Mouse (Mus musculus) adrenal gland, postnatal 36 days (tissue): ENCODE results near the gene Mlph. TPM values are rescaled to one million over a fixed set of nuclear protein-coding genes. Genes with fewer than 3 reads are reported as not detected.

Source experiments
- DNase-seq, 2 experiments: peaks; one replicate each; pipeline ENCODE4 v3.0.0; 2021; ENCODE audit warnings: mixed read lengths in 1 of 2
- total RNA-seq, 2 experiments: library from RNA; stranded (reverse); gene quantifications; 2 replicates each; pipeline ENCODE4 v1.2.3; 2021

Gene Mlph
- total RNA-seq, 2 experiments from 2014 or later: 2.2 to 2.3 TPM

DNA sequence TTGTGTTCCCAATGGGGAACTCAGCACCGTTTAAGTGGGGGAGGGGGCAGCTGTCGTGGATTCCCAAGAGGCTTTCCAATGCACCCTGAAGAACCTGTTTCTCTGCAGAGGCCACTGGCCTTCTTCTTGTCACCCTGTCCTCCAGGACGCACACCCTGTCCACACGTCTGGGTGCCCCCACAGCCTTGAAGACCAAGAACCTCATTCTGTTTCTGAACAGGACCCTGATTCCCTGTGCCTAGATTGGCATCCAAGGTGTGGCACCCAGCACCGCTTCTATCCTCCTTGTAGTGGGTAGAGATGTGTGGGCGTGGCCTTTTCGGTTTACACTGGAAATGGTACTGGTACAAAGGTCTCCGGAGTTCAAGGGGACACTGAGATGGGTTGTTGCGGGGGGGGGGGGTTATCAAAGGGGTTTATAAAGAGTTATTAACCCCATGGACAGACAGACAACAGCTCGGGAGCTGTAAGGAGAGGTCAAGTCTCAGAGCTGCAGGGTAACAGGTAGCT lies 55.1 kb downstream of the Mlph start:
- DNase-seq: no peak

DNA sequence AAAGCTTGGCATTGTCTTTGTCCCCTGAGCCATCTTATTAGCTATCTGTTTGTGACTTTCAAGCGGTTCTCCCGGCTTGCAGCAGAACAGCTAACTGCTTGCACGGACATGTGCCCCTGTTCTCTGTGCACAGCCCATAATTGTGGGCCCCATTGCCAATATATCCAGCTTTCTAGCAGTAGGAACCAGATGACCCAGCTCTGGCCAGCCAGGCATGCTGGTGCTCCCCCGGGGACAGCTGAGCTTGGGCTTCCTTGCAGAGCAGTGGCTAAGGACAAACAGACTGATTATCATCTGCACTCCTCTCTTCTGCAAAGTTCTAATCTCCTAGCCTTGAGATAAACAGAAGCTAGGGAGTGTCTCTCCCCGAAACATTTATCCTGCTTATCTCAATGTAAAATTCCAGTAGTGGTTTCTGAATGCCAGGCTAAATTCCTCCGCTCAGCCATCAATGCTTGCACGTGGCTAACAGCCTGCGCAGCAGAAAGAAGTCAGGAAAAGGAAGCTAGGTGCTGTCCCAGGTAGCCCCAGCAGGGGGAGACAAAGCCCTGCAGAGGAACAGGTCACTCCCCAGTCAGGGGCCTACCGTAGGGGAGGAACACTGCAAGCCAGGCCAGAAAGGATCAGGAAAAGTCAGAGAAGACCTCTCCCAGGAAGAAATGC lies 58.2 kb downstream of the Mlph start:
- peak; percentile 93 to 95 for DNase-seq

DNA sequence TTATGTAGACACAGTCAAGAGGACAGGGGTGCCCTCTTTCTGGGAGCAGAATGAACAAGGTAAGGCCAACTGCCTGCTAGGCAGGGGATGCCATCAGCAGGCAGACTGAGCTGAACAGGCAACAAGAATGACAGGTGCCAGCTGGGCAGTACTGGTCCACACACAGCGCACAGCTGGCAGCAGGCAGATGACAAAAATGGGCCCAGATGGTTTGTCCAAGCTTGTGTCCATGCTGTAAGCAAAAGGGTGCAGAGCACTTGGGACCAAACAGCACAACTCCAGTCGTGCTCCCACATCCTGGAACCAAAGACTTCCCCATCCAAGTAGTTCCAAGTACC lies 58.7 kb downstream of the Mlph start:
- DNase-seq: no peak

DNA sequence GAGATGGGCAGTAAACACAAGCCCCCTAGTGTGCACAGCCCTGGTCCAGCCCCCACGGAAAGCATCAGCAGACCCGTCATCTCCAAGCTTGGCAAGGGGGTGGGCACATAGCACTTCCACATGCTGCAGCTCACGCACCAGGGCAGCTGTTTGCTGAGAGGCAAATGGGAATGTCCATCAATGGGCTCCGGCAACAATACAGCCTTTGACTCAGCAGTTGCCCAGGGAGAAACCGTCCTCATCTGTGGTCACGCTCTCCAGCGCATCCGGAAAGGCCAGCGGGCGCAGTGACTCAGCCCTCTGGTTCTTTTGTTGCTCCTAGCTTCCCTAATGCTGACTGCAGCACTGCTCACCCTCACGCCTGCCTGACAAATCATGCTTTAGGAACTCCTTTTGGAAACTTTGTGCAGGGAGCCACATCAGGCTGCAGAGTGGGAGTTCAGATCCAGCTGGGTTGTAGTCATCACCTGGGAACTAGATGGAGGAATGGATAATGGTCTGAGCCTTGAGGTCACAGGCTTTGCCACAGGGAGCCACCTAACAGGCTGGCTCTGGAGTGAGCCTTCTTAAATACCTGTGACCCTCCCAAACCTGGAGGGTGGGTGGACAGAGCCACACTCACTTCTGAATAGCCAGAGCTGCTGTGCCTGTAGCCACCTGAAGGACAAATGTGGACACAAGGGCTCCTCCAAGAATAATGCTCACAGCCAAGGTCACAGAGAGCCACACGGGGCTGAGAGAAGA lies 60.2 kb downstream of the Mlph start:
- DNase-seq: peak; percentile 89

DNA sequence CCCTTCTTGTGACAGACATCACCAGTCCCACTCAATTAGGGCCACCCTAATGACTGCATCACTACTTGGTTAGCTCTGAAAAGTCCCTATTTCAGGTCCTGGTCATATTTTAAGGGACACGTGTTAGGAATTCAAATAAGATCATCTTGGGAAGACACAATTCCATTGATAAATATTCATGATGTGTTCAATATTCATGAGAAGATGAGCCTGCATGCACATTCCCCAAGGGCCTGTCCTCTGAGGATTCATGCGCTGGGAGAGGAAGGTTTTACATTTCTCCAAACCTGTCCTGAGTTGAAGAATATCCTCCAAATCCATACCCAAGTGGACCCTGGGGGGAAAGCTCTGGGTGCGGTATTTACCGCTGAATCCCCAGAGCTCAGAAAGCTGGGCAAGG lies 61.1 kb downstream of the Mlph start:
- no peak for DNase-seq

DNA sequence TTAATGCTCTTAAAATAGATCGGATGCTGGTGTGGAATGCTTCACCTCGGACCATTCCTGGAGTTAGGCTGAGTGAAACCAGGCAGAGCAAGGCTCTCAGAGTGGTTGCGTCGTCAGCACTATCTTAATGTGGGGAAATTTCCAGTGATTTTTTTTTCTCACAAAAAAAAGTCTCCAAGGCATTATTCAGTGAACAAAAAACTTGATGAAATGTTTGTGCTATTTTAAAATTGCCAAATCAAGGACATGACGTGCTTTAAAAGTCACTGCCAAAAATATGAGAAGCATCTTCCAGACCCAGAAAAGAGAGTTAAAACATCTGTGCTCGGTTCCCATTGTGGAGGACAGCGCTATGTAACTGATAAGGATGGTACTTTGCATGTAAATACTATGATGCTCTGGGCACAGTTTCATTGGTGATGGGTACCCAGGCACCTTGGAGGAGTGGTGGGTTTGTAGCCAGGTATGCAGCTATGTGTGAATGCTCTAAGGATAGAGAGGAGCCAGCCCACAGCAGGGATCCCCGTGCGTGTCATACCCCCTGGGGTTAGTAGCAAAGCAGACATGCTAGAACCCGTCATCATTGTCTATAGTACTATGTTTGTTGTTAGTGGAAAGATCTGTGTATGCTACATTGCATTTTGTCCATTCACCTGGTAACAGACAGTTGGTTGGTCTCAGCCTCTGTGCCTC lies 65.9 kb downstream of the Mlph start:
- DNase-seq: no peak

DNA sequence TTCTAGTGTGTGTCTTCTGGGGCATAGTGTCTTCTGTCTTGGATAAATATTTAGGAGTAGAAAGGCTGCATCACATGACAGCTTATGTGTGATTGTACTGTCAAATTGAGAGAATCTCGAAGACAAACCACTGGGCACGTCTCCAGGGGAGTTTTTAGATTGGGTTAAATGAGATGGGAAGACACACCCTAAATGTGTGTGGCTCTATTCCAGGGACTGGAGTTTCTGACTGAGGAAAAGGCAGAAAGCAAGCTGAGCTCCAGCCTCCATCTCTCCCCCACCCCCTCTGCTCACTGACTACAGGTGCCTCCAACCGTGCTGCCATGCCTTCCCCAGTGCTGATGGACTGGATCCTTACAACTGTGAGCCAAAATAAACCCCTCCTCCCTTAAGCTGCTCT lies 66.5 kb downstream of the Mlph start:
- DNase-seq: no peak

DNA sequence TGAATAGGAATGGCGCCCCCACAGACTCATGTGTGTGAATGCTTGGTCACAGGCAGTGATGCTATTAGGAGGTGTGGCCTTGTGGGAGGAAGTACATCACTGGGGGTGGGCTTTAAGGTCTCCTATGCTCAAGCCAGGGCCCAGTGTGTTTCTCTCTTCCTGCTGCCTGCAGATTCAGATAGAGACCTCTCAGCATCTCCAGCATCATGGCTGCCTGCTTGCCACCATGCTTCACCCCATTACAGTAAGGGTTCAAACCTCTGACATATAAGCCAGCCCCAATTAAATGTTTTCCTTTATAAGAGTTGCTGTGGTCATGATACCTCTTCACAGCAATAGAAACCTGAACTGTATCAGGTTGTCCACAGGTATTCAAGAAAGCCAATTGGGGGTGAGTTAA lies 81.0 kb downstream of the Mlph start:
- DNase-seq: no peak

DNA sequence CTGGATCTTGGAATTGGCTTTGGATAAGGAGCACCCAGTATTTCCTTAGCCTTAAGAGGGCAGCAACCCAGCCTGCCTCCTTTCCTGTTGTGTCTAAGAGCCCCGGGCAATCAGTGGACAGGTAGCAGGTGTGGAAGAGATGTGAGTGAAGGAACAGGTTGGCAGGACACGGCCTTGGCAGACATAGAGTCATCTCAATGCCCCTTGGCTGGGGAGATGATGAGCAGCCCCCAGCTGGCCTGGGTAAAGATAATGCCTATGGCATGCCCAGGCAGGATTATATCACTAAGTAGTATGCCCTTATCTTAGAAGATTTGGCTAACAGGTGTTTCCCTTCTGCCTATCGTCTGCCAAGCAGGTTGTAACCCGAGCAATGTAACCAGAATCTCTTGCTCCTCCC lies 82.3 kb downstream of the Mlph start:
- no peak for DNase-seq

DNA sequence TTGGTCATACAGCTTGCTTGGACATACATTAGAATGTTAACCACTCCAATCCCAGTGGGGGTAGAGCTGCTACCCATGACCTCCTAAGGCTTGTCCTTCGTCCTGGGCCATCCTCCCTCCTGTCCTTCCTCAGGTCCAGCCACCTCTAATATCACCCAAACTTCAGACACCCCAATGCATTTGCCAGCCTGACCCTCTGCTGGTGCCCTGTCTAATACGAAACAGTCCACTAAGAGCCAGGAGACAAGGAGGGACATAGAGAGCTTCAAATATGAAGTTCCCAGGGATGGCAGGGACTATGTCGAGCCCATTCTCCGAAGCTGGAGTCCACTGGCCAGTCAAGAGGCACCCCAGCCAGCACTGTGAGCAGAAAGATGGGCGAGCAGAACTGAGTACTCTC lies 82.8 kb downstream of the Mlph start:
- DNase-seq: no peak

DNA sequence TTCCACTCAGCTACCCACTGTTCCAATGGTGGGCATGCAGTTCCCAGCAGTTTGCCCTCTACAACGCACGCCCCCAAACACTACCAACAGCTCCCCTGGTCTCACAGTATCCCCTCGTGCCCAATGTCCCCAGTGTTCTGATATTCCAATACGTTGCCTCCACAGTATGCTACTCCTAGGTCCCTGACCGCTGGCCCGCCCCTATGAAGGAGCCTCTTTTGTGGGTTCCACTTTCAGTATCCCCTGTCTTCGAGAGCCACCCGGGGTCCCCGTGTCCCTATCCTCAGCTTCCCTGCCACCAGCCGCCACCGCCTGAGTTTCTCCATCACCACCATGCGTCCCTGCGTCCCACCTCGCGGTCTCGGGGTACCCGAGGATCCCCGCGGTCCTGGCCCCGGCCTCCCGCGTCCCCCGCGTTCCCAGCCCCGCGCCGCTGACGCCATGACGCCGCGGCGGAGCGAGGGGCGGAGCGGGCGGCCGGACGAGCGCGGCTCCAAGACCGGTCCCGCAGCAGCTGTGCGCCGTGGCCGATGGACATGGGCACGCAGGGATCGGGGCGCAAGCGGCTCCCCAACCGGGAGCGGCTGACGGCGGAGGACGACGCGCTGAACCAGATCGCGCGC lies 83.5 kb downstream of the Mlph start, which contains the start of gene Lrrfip1:
Gene Lrrfip1, plus strand, starts transcription at position 470 of the 623 bp plus-strand sequence.
- DNase-seq: peak; percentile 72 to 83

DNA sequence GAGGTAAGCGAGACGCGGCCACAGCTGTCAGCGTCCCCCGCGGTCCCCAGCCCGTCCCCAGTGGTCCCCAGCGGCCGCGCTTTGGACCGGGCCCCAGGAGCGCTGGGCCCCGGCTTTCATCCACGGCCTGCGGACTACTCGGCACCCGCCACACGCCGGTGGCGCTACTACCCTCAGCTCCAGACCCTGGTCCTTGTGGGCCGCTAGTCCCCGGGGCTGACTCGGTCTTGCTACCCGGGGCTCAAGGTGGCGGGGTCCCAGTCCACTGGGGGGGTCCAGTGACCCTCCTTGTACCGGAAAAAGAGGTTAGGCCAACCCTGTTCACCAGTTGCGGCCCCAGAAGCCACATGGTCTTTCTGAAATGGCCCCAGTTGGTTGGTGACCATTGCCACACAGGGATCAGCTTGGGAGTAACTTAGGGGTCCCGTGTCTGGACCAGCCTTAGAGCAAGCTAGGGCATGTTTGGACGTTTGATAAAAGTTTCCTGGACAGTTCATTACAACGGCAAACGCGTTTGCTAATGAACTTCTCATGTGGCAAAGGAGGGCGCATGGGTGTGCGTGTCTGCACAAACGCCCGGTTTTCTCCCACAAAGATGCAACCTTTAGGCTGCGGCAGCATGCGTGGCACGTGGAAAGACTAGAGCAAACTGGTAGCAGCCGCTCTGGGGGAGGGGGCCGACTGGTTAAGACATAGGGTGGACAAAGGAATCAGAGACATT lies 84.2 kb downstream of the Mlph start:
- DNase-seq: peak in 1 of 2 experiments; percentile 55

DNA sequence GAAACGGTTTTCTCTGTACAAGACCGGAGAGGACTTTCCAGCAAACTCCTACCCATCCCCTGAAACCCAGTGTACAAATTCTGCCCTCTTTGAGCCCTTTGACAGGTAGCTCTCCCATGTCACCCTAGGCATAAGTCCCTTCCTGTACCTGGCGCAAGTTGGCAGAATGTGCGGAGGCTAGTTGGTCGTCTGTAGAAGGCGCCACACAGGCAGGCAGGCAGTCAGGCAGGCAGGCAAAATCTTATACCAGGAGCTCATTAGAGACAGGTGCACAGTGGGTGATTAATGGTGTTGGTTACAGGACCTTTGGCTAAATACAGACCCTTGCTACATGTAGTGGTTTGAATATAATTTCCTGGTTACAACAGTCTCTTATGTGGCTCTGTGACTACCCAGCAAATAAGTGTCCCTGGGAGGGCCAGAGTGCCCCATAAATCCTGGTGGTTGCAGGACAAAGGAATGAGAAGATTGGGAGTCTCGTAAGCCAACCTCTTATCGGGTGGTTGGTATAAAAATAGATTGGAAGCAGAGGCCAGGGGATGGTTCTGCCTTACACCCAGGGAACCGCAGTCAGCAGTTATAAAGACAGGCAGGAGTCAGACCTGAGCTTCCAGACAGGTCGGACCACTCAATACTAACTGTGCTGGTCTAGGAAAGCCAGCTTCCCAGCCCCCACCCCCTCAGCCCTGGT lies 85.2 kb downstream of the Mlph start:
- DNase-seq: no peak

Other genes starting within 250 kb of the Mlph start
- gene Col6a3, start 71.1 kb upstream of the Mlph start, total RNA-seq: 10 to 100 TPM; 38.0 to 66.0 TPM
- not detected for gene Prlh, start 38.0 kb downstream of the Mlph start, total RNA-seq
- not detected for gene Rab17, start 54.6 kb downstream of the Mlph start, total RNA-seq
- gene Lrrfip1, start 83.7 kb downstream of the Mlph start, total RNA-seq: 10 to 100 TPM; 56.6 to 59.1 TPM
- gene Rbm44, start 230.0 kb downstream of the Mlph start, total RNA-seq: not detected